Mouse (Mus musculus) cerebellum, adult 8-10 months (tissue): ENCODE measurements around the gene Apba2.

Source experiments
- DNase-seq: peaks from one replicate; pipeline ENCODE4 v3.0.0; 2022

Gene Apba2

GRCm38 (mm10) chr7:64588636-64589389 lies 87.3 kb downstream of the Apba2 start:
- no peak for DNase-seq

DNA sequence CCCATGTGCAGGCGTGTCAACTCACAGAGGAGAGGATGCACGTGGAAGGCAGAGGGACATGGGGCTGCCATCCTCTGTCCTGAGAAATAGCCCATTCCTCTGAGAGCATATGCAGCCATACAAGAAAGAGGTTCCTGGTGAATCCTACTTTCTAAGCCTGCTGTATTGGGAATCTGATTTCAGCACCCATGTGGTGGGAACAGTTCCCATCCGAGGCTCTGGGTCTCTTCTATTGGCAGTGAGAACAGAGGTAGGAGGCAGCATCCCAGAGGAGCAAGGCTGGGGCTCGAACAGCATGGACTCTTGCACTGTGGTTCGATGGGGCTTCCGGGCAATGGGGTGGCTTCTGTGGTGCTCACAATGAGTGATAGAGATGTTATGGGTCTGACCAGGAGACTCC lies 93.8 kb downstream of the Apba2 start:
- DNase-seq: no peak

DNA sequence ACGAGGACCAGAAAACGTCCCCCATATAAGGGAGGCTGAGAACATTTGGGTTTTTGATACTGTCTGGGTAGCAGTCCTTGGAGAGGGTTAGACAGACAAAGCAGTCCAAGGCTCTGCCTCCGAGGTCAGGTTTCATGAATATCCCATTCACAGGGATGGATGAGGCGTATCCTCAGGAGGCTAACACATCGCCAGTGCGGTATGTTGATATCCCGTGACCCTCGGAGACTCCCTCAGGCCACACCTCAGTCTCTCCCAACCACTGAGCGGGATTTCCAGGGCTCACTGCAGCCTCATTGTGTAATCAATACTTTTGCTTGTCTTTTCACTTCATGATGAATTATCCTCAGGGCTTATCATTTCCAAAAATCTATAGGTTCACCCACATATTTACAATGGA lies 95.1 kb downstream of the Apba2 start:
- no peak for DNase-seq

- DNase-seq: no peak
Observed at GRCm38 (mm10) chr7:64609866-64610265, 108.4 kb downstream of the Apba2 start.

DNA sequence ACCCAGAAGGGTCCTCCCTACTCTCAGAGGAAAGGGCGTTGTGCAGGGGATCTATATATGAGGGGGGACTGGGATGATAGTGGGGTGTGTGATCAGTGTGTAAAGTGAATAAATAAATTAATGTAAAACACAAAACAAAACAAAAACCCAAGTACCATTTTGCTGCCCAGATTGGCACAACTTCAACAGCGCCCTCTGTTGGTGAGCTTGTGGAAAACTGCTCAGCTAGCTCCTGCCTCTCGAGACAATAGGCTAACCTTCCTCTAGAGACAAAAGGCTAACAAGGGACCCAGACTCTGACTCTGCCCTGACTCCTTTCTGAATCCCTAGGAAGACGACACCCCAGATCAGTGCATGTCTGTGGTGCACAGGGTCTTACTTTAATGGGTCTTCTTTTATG lies 109.4 kb downstream of the Apba2 start:
- DNase-seq: no peak

GRCm38 (mm10) chr7:64619261-64619660 lies 117.8 kb downstream of the Apba2 start:
- no peak for DNase-seq

DNA sequence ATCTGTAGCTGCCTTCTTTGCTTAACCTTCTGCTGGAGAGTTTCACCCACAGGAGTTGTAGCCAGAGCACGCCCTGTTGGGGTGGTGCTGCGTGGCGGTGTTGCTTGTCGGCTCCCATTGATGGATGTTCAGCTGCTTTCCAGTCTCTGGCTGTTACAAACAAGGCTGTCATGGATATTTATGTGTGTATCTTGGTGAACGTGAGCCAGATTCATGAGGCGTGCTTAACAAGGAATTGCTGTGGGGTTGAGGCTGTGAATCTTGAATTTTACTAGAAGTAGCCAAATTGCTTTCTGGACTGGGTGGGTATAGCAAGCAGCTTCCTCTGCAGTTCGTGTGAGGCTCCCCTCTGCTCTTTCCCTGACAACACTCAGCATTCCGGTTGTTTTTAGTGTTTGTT lies 125.0 kb downstream of the Apba2 start:
- DNase-seq: no peak

DNA sequence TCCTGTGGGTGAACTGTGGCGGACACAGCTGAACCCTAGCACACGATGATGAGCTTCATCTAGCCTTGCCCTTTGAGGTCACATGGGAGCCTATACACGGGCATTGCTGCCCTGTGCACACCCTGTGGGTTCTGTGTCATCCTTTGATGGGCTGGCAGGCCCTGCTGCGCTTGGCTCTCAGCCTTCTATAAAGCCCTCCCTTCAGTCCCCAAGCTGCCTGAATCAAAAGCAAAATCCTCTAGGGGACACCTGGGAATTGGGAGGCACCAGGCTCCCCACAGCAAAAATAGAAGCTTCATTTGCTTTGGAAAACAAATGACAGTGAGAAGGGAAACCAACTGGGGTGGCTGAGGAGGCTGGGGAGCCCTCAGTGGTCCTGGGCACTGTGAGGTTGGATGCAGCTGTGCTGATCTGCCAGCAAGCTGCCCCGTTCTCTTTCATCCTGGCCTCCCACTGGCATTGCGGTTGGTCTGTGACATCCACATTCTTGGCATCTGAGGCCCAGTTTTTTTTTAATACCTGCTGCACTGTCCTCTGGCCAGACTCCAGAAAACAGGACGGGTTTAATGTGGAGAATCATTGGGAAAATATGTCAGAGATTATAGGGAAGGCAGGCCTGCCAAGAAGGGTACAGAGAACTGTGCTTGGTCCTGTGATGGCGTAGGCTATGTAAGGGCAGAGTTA lies 126.6 kb downstream of the Apba2 start:
- DNase-seq: peak; percentile 68

- no peak for DNase-seq
Observed at GRCm38 (mm10) chr7:64630697-64631096, 129.2 kb downstream of the Apba2 start.

GRCm38 (mm10) chr7:64631131-64631530 lies 129.6 kb downstream of the Apba2 start:
- DNase-seq: peak; percentile 75

DNA sequence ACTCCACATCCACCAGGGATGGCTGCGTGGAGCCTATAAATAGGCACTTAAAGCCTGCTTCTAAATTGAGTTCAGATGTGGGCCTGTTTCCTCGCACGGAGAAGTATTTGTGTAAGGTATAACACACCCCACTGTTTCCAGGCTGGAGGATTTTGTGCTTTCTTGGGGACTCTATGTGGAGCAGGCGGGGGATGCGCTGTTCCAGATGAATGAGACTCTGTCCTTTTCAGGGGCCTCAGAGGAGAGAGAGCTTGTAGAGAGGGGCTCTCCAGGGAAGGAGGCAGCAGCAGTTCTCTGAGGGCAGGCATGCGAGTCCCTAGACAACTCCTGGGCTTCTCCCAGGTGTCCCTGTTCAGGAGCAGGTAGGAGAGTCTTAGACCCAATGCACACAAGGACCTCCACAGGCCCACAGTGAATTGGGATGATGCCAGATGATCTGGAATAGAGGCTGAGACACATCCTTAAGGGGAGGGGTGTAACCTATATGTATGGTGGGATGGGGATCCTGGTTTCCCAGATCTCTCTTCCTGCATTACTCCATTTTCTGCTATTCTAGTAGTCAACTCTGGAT lies 130.4 kb downstream of the Apba2 start:
- DNase-seq: peak; percentile 37

DNA sequence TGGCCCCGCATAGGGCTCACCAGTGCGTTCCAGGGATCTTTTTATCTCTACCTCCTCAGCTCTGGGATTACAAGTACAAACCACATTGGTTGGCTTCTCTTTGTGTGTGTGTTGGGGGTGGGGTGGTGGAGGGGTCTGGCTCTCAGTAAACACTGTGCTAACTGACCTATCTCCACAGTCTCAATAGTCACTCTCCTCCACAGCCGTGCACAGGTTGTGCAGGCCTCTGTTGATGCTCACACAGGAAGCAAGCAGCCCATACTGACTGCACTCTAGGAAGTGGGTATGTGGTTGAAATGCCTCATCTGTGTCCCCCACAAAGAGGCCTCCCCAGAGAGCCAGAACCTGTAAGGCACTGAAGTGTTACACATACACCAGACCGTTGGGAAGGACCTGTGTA lies 131.7 kb downstream of the Apba2 start:
- DNase-seq: no peak

- peak; percentile 13 for DNase-seq
Observed at GRCm38 (mm10) chr7:64633916-64634315, 132.4 kb downstream of the Apba2 start.

DNA sequence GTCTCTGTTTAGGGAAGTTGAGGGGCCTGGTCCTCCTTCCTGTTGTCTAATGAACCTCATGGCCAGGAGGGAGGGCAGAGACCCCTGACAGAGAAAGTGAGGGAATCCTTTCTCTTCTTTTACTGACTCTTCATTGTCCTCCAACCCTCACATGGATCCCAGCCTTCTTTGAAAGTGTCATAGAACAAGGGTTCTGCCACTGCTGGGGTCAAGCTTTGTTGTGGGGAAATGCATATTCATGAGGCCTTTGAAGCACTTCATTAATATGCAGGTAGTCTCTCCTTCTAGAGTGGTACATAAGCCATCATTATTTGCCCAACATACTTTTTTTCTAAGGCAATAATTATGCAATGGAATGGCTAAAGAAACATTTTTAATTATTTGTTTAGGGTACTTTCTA lies 133.0 kb downstream of the Apba2 start:
- DNase-seq: peak; percentile 6

DNA sequence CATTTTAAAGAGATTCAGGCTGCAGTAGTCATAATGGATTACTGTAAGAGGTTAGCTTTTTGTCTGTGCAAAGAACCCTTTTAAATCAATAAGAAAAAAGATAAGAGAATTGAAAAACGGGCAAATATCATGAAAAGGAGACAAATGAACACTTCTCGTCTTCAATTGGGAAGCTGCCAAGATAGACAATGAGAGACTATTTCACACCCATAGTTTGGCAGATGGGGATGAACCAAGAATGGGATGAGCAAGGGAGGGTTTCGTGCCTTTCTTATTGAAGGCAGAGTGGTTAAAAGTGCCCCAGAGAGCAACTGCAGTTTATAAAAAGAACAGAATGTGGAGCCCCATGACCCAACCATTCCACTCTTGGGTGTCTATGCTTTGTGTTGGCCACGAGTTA lies 137.4 kb downstream of the Apba2 start:
- peak; percentile 13 for DNase-seq

DNA sequence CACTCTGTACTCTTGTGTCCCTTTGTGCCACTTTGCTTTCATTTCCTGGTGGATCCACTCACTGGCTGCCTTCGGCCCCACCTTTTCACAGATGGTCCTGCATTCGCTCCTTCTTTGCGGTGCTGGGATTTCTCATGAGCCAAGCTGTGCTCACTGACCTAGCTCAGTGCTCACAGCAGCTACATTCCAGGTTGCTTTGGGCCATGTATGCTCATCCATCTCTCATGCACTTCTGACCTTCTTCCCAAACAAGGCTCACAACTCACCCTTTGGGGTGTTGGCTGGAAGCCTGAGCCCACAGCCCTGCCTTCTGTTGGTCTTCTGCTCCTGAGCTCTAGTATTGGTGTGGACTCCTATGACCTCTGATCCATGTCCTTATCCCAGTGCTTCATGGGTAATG lies 139.1 kb downstream of the Apba2 start:
- DNase-seq: peak; percentile 50

DNA sequence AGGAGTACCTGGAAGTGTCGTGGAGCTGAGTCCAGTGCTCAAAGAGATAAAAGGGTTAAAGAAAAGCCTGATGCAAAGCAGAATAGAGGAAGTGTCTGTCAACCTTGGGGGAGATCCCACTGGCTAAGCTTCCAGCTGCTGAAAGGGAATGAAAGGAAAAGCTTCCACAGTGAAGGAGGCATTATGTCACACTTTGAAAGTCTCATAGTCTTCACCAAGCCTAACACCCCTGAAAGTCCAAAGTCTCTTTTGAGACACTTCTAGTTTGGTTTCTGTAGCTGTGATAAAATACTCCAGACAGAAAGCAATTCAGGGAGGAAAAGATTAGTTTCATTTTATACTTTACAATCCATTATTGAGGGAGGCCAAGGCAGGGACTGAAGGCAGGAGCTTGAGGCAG lies 141.4 kb downstream of the Apba2 start:
- DNase-seq: no peak

DNA sequence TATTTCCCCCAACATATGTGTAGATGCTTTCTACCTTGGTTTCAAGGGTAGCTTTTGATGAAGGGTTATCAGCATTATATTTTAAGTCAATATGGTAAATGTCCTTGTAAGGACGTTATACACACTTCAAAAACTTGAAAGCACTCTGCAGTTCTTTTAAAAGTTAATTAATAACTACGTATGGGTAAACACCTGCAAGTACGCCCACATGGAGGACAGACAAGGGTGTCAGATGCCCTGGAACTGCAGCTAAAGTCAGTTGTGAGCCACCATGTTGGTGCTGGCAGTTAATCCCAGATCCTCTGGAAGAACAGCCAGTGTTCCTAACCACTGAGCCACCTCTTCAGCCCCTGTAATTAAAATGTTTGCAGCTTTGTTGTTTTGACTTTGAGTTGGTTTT lies 144.0 kb downstream of the Apba2 start:
- no peak for DNase-seq

DNA sequence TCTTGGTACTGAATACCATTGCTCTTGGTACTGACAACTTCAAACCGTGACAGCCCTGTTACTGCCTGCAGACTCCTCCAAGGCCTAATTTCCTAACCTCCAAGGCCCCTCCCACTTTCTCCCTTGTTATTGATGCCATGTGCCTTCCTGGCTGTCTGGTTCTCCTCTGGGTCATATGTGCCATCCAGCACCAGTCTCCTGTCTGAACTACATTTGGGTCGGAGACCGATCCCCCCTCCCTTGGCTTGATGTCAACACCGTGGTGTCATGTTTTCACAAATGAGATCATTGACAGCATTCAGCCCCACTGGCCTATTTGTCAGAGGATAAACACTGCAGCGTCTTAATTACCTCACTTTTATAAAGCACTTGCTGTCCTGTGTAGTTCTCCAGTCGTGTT lies 144.5 kb downstream of the Apba2 start:
- no peak for DNase-seq

- no peak for DNase-seq
Observed at GRCm38 (mm10) chr7:64648947-64649607, 147.6 kb downstream of the Apba2 start.

DNA sequence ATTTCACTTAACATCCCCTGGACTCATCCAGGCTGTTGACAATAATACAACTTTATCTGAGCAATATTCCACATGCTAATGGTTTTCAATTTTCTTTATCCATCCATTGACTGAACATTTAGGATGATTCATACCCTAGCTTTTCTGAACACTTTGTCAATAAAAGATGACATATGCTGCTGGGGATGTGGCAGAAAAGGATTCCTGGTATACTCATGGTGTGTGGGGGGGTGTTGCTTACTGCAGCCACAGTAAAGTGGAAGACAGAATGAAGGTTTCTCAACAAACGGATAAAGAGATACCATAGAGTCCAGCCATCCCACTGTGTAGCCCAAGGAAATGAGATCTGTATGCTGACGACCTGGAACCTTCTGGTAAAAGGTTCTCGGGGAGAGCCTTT lies 150.5 kb downstream of the Apba2 start:
- no peak for DNase-seq

DNA sequence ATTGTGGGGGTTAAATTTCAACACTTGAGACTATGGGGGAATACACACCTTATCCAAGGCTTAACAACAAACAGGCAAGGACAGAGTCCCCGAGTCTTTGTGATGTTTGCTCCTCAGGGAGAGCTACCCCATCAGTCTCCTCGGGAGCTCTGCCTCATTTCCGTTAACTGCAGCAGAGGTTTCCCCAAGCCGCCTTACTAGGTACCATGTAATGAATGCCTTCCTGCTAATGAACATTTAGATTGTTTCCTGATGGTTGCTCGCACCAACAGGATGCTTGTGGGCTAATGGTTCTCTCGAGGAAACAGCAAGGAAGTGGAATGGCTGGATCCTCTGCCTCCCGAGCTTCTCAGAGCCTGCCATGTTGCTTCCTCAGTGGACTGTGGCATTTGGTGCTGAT lies 155.3 kb downstream of the Apba2 start:
- no peak for DNase-seq

DNA sequence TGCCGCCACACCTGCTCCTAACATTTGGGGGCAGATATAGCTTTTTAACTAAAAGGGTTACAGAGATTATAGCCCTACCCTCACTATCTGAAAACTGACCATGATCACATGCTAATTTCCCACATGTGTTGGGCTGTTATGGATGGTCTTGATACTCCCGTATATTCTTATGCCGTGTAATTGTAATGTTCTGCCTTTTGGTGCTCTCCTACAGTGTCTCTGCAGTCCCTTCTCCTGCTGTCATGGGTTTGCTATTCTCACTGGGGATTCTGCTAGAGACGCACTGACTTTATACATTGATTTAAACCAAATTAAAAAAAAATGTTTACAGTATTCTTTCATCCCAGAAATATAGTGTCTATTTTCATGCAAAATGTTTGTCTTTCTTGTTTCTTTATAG lies 157.4 kb downstream of the Apba2 start:
- DNase-seq: no peak

DNA sequence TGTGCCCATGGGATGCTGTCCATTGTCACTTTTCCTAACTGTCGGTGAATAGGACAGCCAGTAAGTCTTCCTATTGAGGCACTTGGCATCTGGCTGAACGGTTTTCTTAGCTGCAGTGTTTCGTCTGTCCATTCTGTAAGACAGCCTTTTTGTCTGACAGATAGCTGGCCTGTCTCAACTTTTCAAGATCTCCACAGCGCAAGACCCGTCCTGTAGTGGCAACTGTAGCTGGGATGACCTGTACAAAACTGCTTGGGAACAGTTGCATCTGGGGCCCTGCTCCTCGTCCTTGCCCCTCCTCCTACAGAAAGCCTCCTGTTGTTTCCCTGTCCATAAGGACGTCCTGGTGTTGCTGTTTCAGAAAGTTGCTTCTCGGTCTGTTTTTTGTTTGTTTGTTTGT lies 157.8 kb downstream of the Apba2 start:
- DNase-seq: no peak
